Mouse (Mus musculus) CH12.LX (cell line): ENCODE measurements around the gene Prkce. TPM values are rescaled to one million over a fixed set of nuclear protein-coding genes. Genes with fewer than 3 reads are reported as not detected.

Source experiments
- DNase-seq: peaks from one replicate; pipeline ENCODE4 v3.0.0-alpha.2; 2013; ENCODE audit errors: extremely low read depth
- H3K27ac ChIP-seq: 2 replicates; pipeline ENCODE4 v1.5.1; 2012; ENCODE audit warnings: low read depth, mild to moderate bottlenecking, control low read depth, moderate library complexity; ENCODE audit not compliant: insufficient read depth
- H3K27me3 ChIP-seq: replicated peaks from 2 replicates; pipeline ENCODE3; 2012; ENCODE audit warnings: inconsistent platforms
- H3K36me3 ChIP-seq, 2 experiments: replicated peaks in 1 of 2; 2 replicates each; pipeline versions ENCODE3 to v1.6.1; 2012; ENCODE audit warnings: inconsistent platforms in 1 of 2, low read length in 1 of 2, mild to moderate bottlenecking in 1 of 2, mixed read lengths in 1 of 2, moderate library complexity in 1 of 2; ENCODE audit not compliant: control insufficient read depth in 1 of 2, insufficient read depth in 1 of 2
- H3K4me1 ChIP-seq, 2 experiments: 2 replicates each; pipeline ENCODE4 v1.6.1; 2012; ENCODE audit warnings: inconsistent platforms in 1 of 2, moderate library complexity in 1 of 2; ENCODE audit not compliant: insufficient read depth in 2 of 2, control insufficient read depth in 1 of 2
- H3K4me2 ChIP-seq: 2 replicates; pipeline ENCODE4 v1.6.1; 2012; ENCODE audit warnings: low read depth, mild to moderate bottlenecking, control low read depth; ENCODE audit not compliant: poor library complexity, insufficient read depth, severe bottlenecking
- H3K4me3 ChIP-seq, 3 experiments: fragments of 150-350 bp in 1 of 3; sonication (generic) in 1 of 3; replicated peaks in 1 of 3; 2 replicates each; pipeline versions ENCODE3 to v1.5.1; 2011 to 2012; ENCODE audit warnings: low read depth in 2 of 3, low read length in 2 of 3, mild to moderate bottlenecking in 2 of 3, moderate library complexity in 2 of 3, control low read depth in 1 of 3, improper control_type of control experiment in 1 of 3, inconsistent platforms in 1 of 3, mixed read lengths in 1 of 3; ENCODE audit not compliant: poor library complexity in 1 of 3
- H3K79me2 ChIP-seq: replicated peaks from 2 replicates; pipeline ENCODE4 v1.6.1; 2012; ENCODE audit warnings: mild to moderate bottlenecking, moderate library complexity; ENCODE audit not compliant: control insufficient read depth, poor library complexity, insufficient read depth, severe bottlenecking; ENCODE audit errors: extremely low read depth
- H3K9ac ChIP-seq: 2 replicates; pipeline ENCODE4 v1.6.1; 2012; ENCODE audit warnings: low read depth, mild to moderate bottlenecking, control low read depth, moderate library complexity; ENCODE audit not compliant: insufficient read depth
- H3K9me3 ChIP-seq: replicated peaks from 2 replicates; pipeline ENCODE3; 2012; ENCODE audit warnings: low read length, inconsistent platforms, mixed read lengths
- BHLHE40 ChIP-seq: IDR thresholded peaks from 2 replicates; pipeline ENCODE4 v1.6.1; 2011; ENCODE audit warnings: mild to moderate bottlenecking, low read depth, low read length, improper control_type of control experiment
- EP300 ChIP-seq: IDR thresholded peaks from 2 replicates; pipeline ENCODE4 v1.6.1; 2011; ENCODE audit warnings: low read length, improper control_type of control experiment
- HCFC1 ChIP-seq: IDR thresholded peaks from 2 replicates; pipeline ENCODE4 v1.6.1; 2012; ENCODE audit warnings: low read depth, mild to moderate bottlenecking, inconsistent platforms, low read length, improper control_type of control experiment
- JUN ChIP-seq: IDR thresholded peaks from 2 replicates; pipeline ENCODE4 v1.6.1; 2011; ENCODE audit warnings: low read depth, mild to moderate bottlenecking, low read length, improper control_type of control experiment, moderate library complexity; ENCODE audit not compliant: insufficient read depth
- KAT2A ChIP-seq: IDR thresholded peaks from 2 replicates; pipeline ENCODE4 v1.6.1; 2012; ENCODE audit warnings: low read length, improper control_type of control experiment, inconsistent platforms; ENCODE audit not compliant: insufficient replicate concordance
- MAFK ChIP-seq: IDR thresholded peaks from 2 replicates; pipeline ENCODE4 v1.6.1; 2011; ENCODE audit warnings: low read length, improper control_type of control experiment; ENCODE audit not compliant: insufficient replicate concordance
- MEF2A ChIP-seq: IDR thresholded peaks from 2 replicates; pipeline ENCODE4 v1.6.1; 2014; ENCODE audit warnings: low read depth, mild to moderate bottlenecking, inconsistent platforms, low read length, improper control_type of control experiment, borderline replicate concordance
- dilution Hi-C: fragments of 300-500 bp; cut with MboI; formaldehyde crosslinking; loops from 2 replicates; pipeline ENCODE4 v1.14.3; 2020; ENCODE audit warnings: low sequenced_read_pairs; ENCODE audit not compliant: extremely low pct_unique_long_range_greater_than_20kb, extremely low pct_ligation_motif_present
- in situ Hi-C: fragments of 300-500 bp; cut with MboI; formaldehyde crosslinking; loops from 3 replicates; pipeline ENCODE4 v1.14.3; 2019; ENCODE audit warnings: low sequenced_read_pairs, low pct_ligation_motif_present, low pct_unique_long_range_greater_than_20kb, mixed read lengths
- polyA plus RNA-seq: library from polyadenylated mRNA; unstranded; fragments of >175 nt; gene quantifications from 2 replicates; pipeline ENCODE4 v1.2.1, GENCODE M21; 2012; ENCODE audit warnings: low read depth; ENCODE audit not compliant: insufficient read length
- total RNA-seq, 2 experiments: library from RNA; depleted of rRNA; stranded (reverse); fragments of 300-350 nt in 1 of 2; fragments of >200 nt in 1 of 2; gene quantifications; 2 replicates each; pipeline ENCODE4 v1.2.3; 2012 to 2014

Gene Prkce
- total and polyA plus RNA-seq, 3 experiments = 4.1 to 13.2 (median 11.4) TPM

DNA sequence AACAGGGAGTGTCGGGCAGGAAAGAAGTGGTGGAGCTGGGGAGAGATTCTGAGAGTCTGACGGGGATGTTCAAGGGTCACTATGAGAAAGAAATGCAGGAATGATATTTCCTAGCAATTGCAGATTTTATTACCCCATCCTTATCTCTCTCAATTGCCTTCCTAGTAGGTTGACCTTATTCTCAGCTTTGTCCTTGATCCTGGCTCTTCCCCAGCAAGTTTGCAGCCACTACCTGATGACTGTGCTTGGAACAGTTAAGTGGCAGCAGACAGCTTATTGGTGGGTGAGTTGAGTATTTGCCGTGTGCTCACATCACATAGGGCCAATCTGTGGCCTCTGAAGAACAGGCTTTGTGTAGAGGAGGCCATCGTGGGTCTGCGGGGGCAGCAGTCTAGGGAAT lies 117.5 kb downstream of the Prkce start:
- H3K4me1 ChIP-seq = peaks cover 8 to 67% of the 10 kb centered on the region in 2 experiments
- H3K9me3 ChIP-seq = no peaks in the 10 kb centered on the region
- TF ChIP-seq MEF2A = no peak
- TF ChIP-seq EP300 = no peak
- no peak for TF ChIP-seq BHLHE40
- TF ChIP-seq JUN = no peak
- no peak overlapping the region for H3K9ac ChIP-seq
- H3K27ac ChIP-seq = no peak overlapping the region
- H3K4me3 ChIP-seq = no peak overlapping the region
- H3K4me2 ChIP-seq = no peak overlapping the region
- dilution Hi-C loops = no loop called here
- H3K36me3 ChIP-seq = peaks cover 0 to 50% of the 10 kb centered on the region in 2 experiments
- DNase-seq = no peak
- H3K79me2 ChIP-seq = no peaks in the 10 kb centered on the region
- in situ Hi-C loops = no loop called here
- no peaks in the 10 kb centered on the region for H3K27me3 ChIP-seq

DNA sequence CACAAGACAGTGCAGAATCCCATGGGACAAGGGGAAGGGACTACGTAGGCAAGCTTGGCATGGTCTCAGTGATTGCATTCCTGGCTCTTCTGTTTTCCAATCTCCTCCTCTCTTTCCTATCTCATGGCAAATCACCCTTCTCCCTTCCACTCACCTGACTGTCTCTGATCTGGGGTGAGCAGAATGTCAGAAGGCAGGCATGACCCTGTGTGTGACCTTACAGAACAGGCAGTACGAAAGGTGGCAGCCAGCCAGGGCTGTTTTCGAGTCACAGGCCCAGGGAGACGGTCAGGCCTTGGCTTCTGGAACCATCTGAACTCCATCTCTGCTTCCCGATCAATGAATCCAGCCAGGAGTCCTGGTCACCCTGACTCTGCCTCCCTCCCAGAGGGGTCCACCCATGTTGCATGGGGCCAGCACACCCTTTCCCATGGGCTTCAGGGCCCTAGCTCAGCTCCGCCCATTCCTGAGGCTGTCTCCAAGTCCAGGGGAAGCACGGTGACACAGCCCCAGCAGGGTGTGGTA lies 119.2 kb downstream of the Prkce start:
- Histone ChIP-seq H3K79me2 (no peaks in the 10 kb centered on the region), H3K36me3 (peaks cover 0 to 48% of the 10 kb centered on the region in 2 experiments), H3K4me3 (no peak overlapping the region), H3K4me1 (peaks cover 3 to 58% of the 10 kb centered on the region in 2 experiments), H3K9me3 (no peaks in the 10 kb centered on the region), H3K27me3 (no peaks in the 10 kb centered on the region), H3K4me2 (no peak overlapping the region), H3K9ac (no peak overlapping the region), H3K27ac (no peak overlapping the region)
- dilution Hi-C loops = no loop called here
- DNase-seq = no peak
- in situ Hi-C loops = no loop called here
- TF ChIP-seq EP300 = no peak
- TF ChIP-seq KAT2A = no peak

DNA sequence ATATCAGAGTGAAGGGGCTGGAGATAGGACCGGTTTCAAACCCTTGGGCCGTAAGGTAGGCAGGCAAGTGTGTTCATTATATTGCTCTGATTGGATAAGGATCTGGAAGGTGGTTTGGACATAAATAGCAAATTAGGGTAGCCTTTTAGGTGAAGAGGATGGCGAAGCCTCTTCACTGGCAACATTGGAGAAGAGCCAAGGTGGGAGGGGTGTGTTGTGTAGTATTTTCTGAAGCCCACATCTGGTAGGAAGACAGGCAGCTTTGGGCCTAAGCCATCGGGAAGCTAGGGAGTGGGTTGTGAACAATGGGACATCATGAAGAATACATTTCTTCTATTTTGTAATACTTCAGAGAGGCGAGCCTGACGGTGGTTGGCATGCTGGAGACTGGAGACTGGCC lies 125.1 kb downstream of the Prkce start:
- no peak overlapping the region for H3K4me3 ChIP-seq
- H3K79me2 ChIP-seq = no peaks in the 10 kb centered on the region; the same call in 1 of the 2 replicates
- no peaks in the 10 kb centered on the region for H3K27me3 ChIP-seq
- dilution Hi-C loops (no loop called here), in situ Hi-C loops (loop anchor here (10.0 kb wide), 1 partner anchor 128 kb away; the partner anchor contains the start of gene Prkce)
- TF ChIP-seq MAFK (no peak), HCFC1 (no peak)
- H3K27ac ChIP-seq = no peak overlapping the region
- peak overlapping the region; percentile 17; the same call in 1 of the 2 replicates for H3K9ac ChIP-seq
- peak overlapping the region; percentile 30; the same call in 1 of the 2 replicates for H3K4me2 ChIP-seq
- peaks cover 9 to 65% of the 10 kb centered on the region in 2 experiments for H3K4me1 ChIP-seq
- peaks cover 0 to 30% of the 10 kb centered on the region in 2 experiments for H3K36me3 ChIP-seq
- no peaks in the 10 kb centered on the region for H3K9me3 ChIP-seq
- no peak for DNase-seq
